Mouse (Mus musculus) urinary bladder, adult 2 months (tissue): ENCODE measurements around the gene Srgap2. TPM values are rescaled to one million over a fixed set of nuclear protein-coding genes. Genes with fewer than 3 reads are reported as not detected.
A peak's percentile ranks its signal among the peaks of the same experiment; 100 is the strongest.

Experiments
- DNase-seq: peaks from one replicate; pipeline ENCODE4 v3.0.0; 2022; ENCODE audit warnings: low spot score
- polyA plus RNA-seq: library from polyadenylated mRNA; depleted of rRNA; stranded (reverse); fragments of >200 nt; gene quantifications from 2 replicates; pipeline ENCODE4 v1.2.3, GENCODE M21; 2012; rRNA removed

Gene Srgap2
- polyA plus RNA-seq, 1 experiment = 19.3 TPM

DNA sequence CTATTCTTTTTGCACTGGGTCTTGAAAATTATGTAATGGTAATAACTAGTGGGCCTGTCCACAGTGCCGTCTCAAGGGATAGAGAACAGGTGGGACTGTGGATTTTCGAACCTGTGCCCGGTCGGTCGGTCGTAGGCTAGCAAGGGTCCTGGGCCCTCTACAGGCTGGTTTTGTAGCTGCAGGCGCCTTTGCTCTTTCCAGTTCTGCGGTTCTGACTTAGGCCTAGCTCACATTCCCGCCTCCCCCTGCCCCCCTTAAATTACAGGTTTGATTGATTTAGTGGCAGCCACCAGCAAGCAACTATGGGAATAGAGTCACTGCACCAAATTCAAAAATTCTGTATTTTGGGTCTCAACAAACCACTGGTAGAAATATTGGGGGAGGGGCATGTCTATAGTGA lies 281.2 kb downstream of the Srgap2 start:
- peak; percentile 32 for DNase-seq

DNA sequence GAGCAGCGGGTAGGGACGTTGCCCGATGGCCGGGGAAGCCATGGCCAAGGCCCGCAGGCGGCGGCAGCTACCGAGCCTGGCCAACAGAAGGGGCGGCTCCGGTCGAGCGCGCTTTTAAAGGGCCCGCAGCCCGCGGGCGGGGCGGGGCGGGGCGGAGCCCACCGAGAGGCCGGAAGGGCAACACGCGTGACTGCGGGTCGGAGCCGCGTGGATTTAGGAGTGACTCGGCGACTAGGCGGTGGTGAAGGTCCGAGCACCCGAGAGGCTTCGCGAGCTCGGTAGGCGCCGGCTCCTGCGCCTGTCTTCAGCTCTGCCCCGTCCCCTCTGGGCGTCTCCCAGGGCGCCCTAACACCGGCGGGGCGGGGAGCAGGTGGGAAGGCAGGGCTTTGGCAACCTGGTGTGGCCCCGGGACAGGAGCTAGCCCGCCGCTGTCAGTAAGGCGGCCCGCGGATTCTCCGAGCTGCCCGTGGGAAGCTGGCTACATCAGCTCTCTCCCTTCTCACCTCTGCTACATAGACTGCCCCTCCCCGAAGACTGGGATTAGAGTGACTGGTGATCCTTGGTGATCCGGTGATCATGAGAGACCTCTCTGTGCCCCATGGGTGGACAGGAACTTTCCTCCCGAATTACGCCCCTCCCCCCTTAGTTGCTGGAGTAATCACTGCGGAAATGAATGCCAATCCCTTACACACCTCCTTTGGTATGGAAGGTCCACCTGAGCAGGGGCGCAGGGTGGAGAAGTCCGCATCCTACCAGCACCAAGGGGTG lies 281.9 kb downstream of the Srgap2 start, which contains the start of gene Rassf5:
TSS of gene Rassf5 (minus strand) at position 170 of the 768 bp plus-strand sequence.
- peak; percentile 90 for DNase-seq

DNA sequence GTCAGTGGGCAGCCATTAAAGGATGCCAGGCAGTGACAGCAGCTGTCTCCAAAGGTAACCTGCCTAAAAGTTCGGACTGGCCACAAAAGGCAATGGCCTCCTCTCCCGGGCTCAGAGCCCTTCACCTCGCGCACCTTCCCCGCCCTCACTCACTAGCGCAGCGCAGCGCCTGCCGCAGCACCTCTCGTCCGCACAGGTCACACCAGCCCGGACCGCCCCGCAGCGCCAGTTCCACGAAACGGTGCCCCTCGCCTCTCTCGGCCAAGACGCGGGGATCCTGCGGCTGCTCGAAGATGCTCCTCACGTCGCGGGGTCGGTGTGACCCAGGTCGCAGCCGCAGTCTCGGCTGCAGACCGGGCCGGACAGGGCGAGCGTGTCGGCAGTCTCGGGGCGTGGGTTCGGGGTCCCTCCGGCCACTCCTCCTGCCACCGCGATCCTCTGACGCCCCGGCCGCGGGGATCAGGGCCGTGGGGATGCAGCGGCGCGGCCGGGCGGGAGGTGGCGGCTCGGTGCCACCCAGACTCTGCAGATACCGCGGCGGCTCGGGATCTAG lies 282.5 kb downstream of the Srgap2 start:
- DNase-seq = peak; percentile 42

DNA sequence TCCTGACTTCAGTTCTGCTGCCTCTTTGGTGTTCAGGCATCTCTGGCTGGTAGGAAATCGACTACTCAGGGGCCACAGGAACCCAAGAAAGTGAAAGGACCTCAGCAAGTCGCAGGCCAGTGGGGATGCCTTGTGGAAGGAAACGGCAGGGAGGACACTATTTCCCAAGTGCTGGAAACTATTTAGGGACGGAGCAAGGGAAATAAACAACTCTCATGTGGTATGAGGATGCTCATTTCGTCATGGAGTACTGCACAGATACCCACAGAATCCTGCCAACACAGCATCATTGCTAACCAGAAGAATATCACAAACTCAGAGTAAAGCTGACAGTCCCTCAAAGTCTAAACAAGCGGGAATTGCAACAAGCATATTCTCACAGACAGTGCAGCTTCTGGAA lies 284.2 kb downstream of the Srgap2 start:
- DNase-seq = no peak

DNA sequence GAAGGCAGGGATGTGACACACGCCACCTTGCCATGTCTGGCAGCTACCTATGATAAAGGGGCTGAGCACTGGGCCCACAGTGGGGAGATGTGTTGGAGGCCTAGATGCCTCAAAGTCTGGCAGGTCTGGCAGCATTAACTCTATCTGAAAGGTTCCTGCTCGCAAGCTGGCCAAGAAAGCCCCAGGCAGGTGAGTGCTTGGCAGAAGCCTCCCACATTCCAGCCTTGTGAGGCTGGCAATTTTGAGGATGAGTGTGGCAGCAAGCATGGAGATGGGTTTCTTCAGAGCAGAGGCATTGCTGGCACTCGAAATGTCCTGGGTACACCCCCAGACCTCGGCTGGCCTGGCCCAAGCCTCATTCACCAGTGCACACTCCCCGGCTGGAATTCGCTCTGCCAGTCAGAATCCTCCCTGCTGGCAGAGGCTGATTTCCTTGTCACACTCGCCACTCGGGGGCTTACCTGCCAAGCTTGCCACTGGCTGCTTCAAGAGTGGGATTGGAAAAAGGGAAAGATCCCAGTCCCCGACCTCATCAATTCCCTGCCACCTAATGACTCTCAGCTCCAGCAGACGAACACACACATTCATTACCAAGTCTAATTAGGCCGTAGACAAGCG lies 287.5 kb downstream of the Srgap2 start:
- DNase-seq = no peak

DNA sequence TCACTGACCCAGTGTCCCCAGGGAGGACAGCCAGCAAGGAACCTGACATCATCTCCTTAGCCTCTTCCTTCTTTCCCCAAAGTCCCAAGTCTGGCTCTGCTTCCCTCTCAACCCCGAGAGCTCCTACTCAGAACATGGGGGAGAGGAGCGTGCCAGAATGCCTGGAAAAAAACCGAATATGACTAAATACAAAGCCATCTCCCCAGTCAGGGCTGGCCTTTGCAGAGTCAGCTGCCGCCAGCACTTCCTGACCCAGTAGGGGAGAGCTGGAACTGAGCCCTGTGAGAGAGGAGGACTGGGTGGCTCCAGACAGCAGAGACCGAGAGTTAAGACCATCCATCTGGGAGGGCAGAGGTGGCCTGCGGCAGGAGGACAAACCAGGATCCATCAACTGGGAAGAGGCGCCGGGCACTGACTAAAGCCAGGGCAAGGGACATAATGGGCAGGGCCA lies 288.2 kb downstream of the Srgap2 start:
- DNase-seq = peak; percentile 46

DNA sequence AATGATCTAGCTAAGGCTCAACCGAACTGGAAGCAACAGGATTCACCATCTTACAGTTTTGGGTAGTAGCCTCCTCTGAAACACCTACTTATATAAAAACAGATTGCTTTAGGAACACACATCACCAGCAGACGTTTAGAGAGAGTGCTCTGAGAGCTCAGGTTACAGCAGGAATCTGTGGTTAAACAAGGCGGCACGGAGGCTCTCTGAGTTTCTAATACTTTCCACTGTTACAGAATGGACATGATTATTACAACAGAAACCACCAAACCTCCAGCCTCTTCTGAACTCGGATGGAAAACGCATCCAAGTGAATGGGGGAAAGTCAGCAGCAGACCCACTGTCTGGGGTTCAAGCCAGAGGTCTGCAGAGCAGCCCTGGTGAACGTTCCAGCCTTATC lies 291.1 kb downstream of the Srgap2 start:
- no peak for DNase-seq

Other genes with a start within 250 kb of the Srgap2 start
- gene Ikbke, start 247.7 kb downstream of the Srgap2 start, polyA plus RNA-seq = 21.2 TPM in 2 replicates
- 0.81 and 0.99 TPM in 2 replicates for gene Fam72a, start 551 bp upstream of the Srgap2 start, polyA plus RNA-seq
- gene Avpr1b, start 71.9 kb upstream of the Srgap2 start, polyA plus RNA-seq = not detected in 2 replicates
- gene Ctse, start 111.0 kb upstream of the Srgap2 start, polyA plus RNA-seq = 181 and 198 TPM in 2 replicates
- 24.6 and 29.4 TPM in 2 replicates for gene Rab7b, start 161.3 kb upstream of the Srgap2 start, polyA plus RNA-seq
- gene Slc26a9, start 216.7 kb upstream of the Srgap2 start, polyA plus RNA-seq = 0.01 TPM in 1 of 2 replicates, not detected in the other